Mouse (Mus musculus): ENCODE measurements around the gene Chml. TPM values are rescaled to one million over a fixed set of nuclear protein-coding genes. Genes with fewer than 3 reads are reported as not detected.

Gene Chml
- polyA plus RNA-seq, 1 experiment from 2014 or later, result 6.2 TPM

DNA sequence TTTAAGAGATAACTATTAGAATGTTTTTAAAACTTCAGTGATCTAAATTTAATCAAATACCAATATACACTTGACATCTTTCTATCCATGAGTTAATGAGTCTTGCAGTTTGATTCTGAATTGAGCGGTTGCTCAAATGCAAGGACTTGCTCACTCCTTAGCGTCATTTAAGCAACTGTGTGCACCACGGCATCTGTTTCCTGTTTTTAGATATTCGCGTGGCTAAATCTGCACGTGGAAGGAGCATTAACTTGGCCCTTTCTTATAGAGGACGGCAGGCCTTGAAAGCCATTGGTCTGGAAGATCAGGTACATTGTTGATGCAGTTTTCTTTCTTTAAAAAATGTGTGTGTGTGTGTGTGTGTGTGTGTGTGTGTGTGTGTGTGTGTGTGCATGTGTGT lies 55.0 kb downstream of the Chml start:
- Histone ChIP-seq H3K27me3 (ENCODE audit: control insufficient read depth, insufficient read depth, low read length) (no peaks in the 10 kb centered on the region), H3K4me2 (replicated peaks) (no peak overlapping the region), H3K36me3 (replicated peaks; ENCODE audit: control insufficient read depth, insufficient read depth) (no peaks in the 10 kb centered on the region), H3K9me3 (ENCODE audit: control insufficient read depth, low read length) (no peaks in the 10 kb centered on the region), H3K4me3 (replicated peaks; ENCODE audit: low read length) (no peak overlapping the region), H3K27ac (no peak overlapping the region), H3K4me1 (replicated peaks; ENCODE audit: control insufficient read depth, insufficient read depth, low read length) (no peaks in the 10 kb centered on the region), H3K9ac (no peak overlapping the region)
- WGBS, result 81% methylated on average over 7 of the region's 7 CpGs
- no peak for DNase-seq (ENCODE audit: low spot score)
- ATAC-seq (ENCODE audit: low FRiP score), result no peak

- WGBS, result 96% methylated on average over 14 of the region's 14 CpGs
- Histone ChIP-seq H3K4me2 (replicated peaks) (no peak overlapping the region), H3K36me3 (replicated peaks; ENCODE audit: control insufficient read depth, insufficient read depth) (no peaks in the 10 kb centered on the region), H3K27me3 (ENCODE audit: control insufficient read depth, insufficient read depth, low read length) (no peaks in the 10 kb centered on the region), H3K27ac (no peak overlapping the region), H3K9me3 (ENCODE audit: control insufficient read depth, low read length) (no peaks in the 10 kb centered on the region), H3K4me3 (replicated peaks; ENCODE audit: low read length) (no peak overlapping the region), H3K9ac (no peak overlapping the region), H3K4me1 (replicated peaks; ENCODE audit: control insufficient read depth, insufficient read depth, low read length) (no peaks in the 10 kb centered on the region)
- DNase-seq (ENCODE audit: low spot score) (no peak), ATAC-seq (ENCODE audit: low FRiP score) (no peak)
Measured at GRCm38 (mm10) chr1:175632470-175632869, 60.2 kb downstream of the Chml start.

Other genes starting within 250 kb of the Chml start
- gene Rgs7, start 200.4 kb downstream of the Chml start, polyA plus RNA-seq (2014; fragmentation: Nextera tagmentation; extraction: Ambion mirVana), result 49.4 and 56.7 TPM in 2 replicates
- gene Kmo, start 72.5 kb downstream of the Chml start, polyA plus RNA-seq (2014; fragmentation: Nextera tagmentation; extraction: Ambion mirVana), result 0.14 and 0.31 TPM in 2 replicates
- 114 and 127 TPM in 2 replicates for gene Fh1, start 67.3 kb downstream of the Chml start, polyA plus RNA-seq (2014; fragmentation: Nextera tagmentation; extraction: Ambion mirVana)
- 8.2 and 8.3 TPM in 2 replicates for gene Opn3, start 125 bp downstream of the Chml start, polyA plus RNA-seq (2014; fragmentation: Nextera tagmentation; extraction: Ambion mirVana)
- 0.09 TPM in 1 of 2 replicates, not detected in the other for gene Wdr64, start 5.7 kb upstream of the Chml start, polyA plus RNA-seq (2014; fragmentation: Nextera tagmentation; extraction: Ambion mirVana)
- 5.8 and 11.8 TPM in 2 replicates for gene Exo1, start 187.7 kb upstream of the Chml start, polyA plus RNA-seq (2014; fragmentation: Nextera tagmentation; extraction: Ambion mirVana)
- gene Gm38100, start 227.4 kb upstream of the Chml start, polyA plus RNA-seq (2014; fragmentation: Nextera tagmentation; extraction: Ambion mirVana), result not detected in 2 replicates